Mouse (Mus musculus): ENCODE measurements around the gene Ccdc32. TPM values are rescaled to one million over a fixed set of nuclear protein-coding genes. Genes with fewer than 3 reads are reported as not detected.

Ccdc32 gene
- polyA plus RNA-seq, 1 experiment from 2014 or later: 55.9 TPM

DNA sequence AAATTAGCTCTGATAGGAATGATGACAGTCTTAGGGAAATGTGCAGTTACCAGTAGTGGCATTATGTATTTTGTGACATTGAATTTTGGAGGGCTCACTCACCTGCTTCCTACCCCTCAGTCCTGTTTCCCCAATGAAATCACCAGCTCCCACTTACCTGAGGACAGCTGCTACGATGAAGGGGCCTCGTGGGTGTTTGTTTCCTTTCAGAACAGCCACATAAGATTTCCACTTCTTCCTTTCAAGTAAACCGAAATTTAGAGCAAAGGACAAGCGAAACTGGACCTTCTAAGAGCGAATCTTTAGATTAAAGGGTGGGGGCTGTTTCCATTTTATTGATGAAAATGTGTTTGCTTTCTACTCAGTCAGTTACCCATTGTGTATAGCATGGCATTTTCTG, 57.1 kb downstream of the Ccdc32 start:
- no peaks in the 10 kb centered on the region for H3K9me3 ChIP-seq (ENCODE audit: control insufficient read depth)
- H3K4me2 ChIP-seq (replicated peaks; ENCODE audit: low read depth): no peak overlapping the region
- peaks cover 28% of the 10 kb centered on the region for H3K27me3 ChIP-seq (replicated peaks; ENCODE audit: control insufficient read depth, insufficient read depth, low read length)
- no peaks in the 10 kb centered on the region for H3K36me3 ChIP-seq (ENCODE audit: control insufficient read depth, insufficient read depth)
- no peak for TF ChIP-seq CTCF (IDR thresholded peaks at IDR 0.05; ENCODE audit: low read depth)
- no peak for ATAC-seq
- H3K4me1 ChIP-seq (replicated peaks; ENCODE audit: control insufficient read depth, insufficient read depth, low read length): no peaks in the 10 kb centered on the region
- H3K9ac ChIP-seq (ENCODE audit: low read depth, low read length): no peak overlapping the region
- WGBS: 77% methylated on average over 5 of the region's 5 CpGs
- H3K27ac ChIP-seq (ENCODE audit: low read depth, low read length): no peak overlapping the region
- H3K4me3 ChIP-seq (ENCODE audit: low read depth, low read length): no peak overlapping the region

- Histone ChIP-seq H3K4me2 (replicated peaks; ENCODE audit: low read depth) (no peak overlapping the region), H3K27me3 (replicated peaks; ENCODE audit: control insufficient read depth, insufficient read depth, low read length) (peaks cover 12% of the 10 kb centered on the region; the same call in 1 of the 2 replicates), H3K4me3 (ENCODE audit: low read depth, low read length) (no peak overlapping the region), H3K27ac (ENCODE audit: low read depth, low read length) (no peak overlapping the region), H3K9me3 (ENCODE audit: control insufficient read depth) (no peaks in the 10 kb centered on the region), H3K4me1 (replicated peaks; ENCODE audit: control insufficient read depth, insufficient read depth, low read length) (no peaks in the 10 kb centered on the region), H3K36me3 (ENCODE audit: control insufficient read depth, insufficient read depth) (no peaks in the 10 kb centered on the region), H3K9ac (ENCODE audit: low read depth, low read length) (no peak overlapping the region)
- no peak for ATAC-seq
- TF ChIP-seq CTCF (IDR thresholded peaks at IDR 0.05; ENCODE audit: low read depth): no peak
- WGBS: 65% methylated on average over 11 of the region's 11 CpGs
Measured at GRCm38 (mm10) chr2:118969585-118970147, 59.5 kb downstream of the Ccdc32 start.

Other genes starting within 250 kb of the Ccdc32 start
- 2.5 and 3.1 TPM in 2 replicates for gene Disp2, start 249.7 kb downstream of the Ccdc32 start, polyA plus RNA-seq (2015; fragmentation: Nextera tagmentation; extraction: Ambion mirVana)
- 21.9 and 26.4 TPM in 2 replicates for gene Knstrn, start 215.4 kb downstream of the Ccdc32 start, polyA plus RNA-seq (2015; fragmentation: Nextera tagmentation; extraction: Ambion mirVana)
- gene Ivd, start 167.4 kb downstream of the Ccdc32 start, polyA plus RNA-seq (2015; fragmentation: Nextera tagmentation; extraction: Ambion mirVana): 13.4 and 14.2 TPM in 2 replicates
- 6.1 and 8.9 TPM in 2 replicates for gene Bahd1, start 129.0 kb downstream of the Ccdc32 start, polyA plus RNA-seq (2015; fragmentation: Nextera tagmentation; extraction: Ambion mirVana)
- gene Chst14, start 102.9 kb downstream of the Ccdc32 start, polyA plus RNA-seq (2015; fragmentation: Nextera tagmentation; extraction: Ambion mirVana): 6.7 and 7.4 TPM in 2 replicates
- 1.2 and 1.5 TPM in 2 replicates for gene Rpusd2, start 5.4 kb upstream of the Ccdc32 start, polyA plus RNA-seq (2015; fragmentation: Nextera tagmentation; extraction: Ambion mirVana)
- 12.0 and 15.2 TPM in 2 replicates for gene Knl1, start 17.7 kb upstream of the Ccdc32 start, polyA plus RNA-seq (2015; fragmentation: Nextera tagmentation; extraction: Ambion mirVana)
- 8.6 and 10.3 TPM in 2 replicates for gene Rad51, start 83.4 kb upstream of the Ccdc32 start, polyA plus RNA-seq (2015; fragmentation: Nextera tagmentation; extraction: Ambion mirVana)
- gene Rmdn3, start 127.6 kb upstream of the Ccdc32 start, polyA plus RNA-seq (2015; fragmentation: Nextera tagmentation; extraction: Ambion mirVana): 177 and 185 TPM in 2 replicates
- 124 and 136 TPM in 2 replicates for gene Gchfr, start 138.4 kb upstream of the Ccdc32 start, polyA plus RNA-seq (2015; fragmentation: Nextera tagmentation; extraction: Ambion mirVana)
- 0.08 and 0.18 TPM in 2 replicates for gene Gm14137, start 145.1 kb upstream of the Ccdc32 start, polyA plus RNA-seq (2015; fragmentation: Nextera tagmentation; extraction: Ambion mirVana)
- gene Zfyve19, start 179.2 kb upstream of the Ccdc32 start, polyA plus RNA-seq (2015; fragmentation: Nextera tagmentation; extraction: Ambion mirVana): 36.3 and 38.7 TPM in 2 replicates
- 8.8 and 9.4 TPM in 2 replicates for gene Dnajc17, start 179.4 kb upstream of the Ccdc32 start, polyA plus RNA-seq (2015; fragmentation: Nextera tagmentation; extraction: Ambion mirVana)
- gene Ppp1r14d, start 200.5 kb upstream of the Ccdc32 start, polyA plus RNA-seq (2015; fragmentation: Nextera tagmentation; extraction: Ambion mirVana): 78.7 and 84.7 TPM in 2 replicates
- 145 and 148 TPM in 2 replicates for gene Spint1, start 208.0 kb upstream of the Ccdc32 start, polyA plus RNA-seq (2015; fragmentation: Nextera tagmentation; extraction: Ambion mirVana)
- 1.3 TPM in 2 replicates for gene Rhov, start 241.9 kb upstream of the Ccdc32 start, polyA plus RNA-seq (2015; fragmentation: Nextera tagmentation; extraction: Ambion mirVana)

Data from intestine, postnatal 0 days (tissue).